Mouse (Mus musculus) telencephalon, adult 2 months (tissue): ENCODE data around the gene H2afj.

Experiments
- DNase-seq: peaks from one replicate; pipeline ENCODE4 v3.0.0-alpha.2; 2011; ENCODE audit warnings: low read depth, low spot score

H2afj gene

GRCm38 (mm10) chr6:136847267-136847666, 39.2 kb downstream of the H2afj start:
- no peak for DNase-seq

- no peak for DNase-seq
These were observed 39.7 kb downstream of the H2afj start for GRCm38 (mm10) chr6:136847790-136848189.

- no peak for DNase-seq
These were observed 40.4 kb downstream of the H2afj start for GRCm38 (mm10) chr6:136848399-136848798.

- no peak for DNase-seq
These were observed 40.9 kb downstream of the H2afj start for GRCm38 (mm10) chr6:136848971-136849370.

- no peak for DNase-seq
These were observed 42.2 kb downstream of the H2afj start for GRCm38 (mm10) chr6:136850267-136850666.

GRCm38 (mm10) chr6:136852348-136852747, 44.3 kb downstream of the H2afj start:
- no peak for DNase-seq

- DNase-seq: no peak
These were observed 44.7 kb downstream of the H2afj start for GRCm38 (mm10) chr6:136852762-136853161.

- no peak for DNase-seq
These were observed 46.3 kb downstream of the H2afj start for GRCm38 (mm10) chr6:136854361-136854781.

GRCm38 (mm10) chr6:136855183-136855582, 47.1 kb downstream of the H2afj start:
- no peak for DNase-seq

GRCm38 (mm10) chr6:136856071-136856636, 48.1 kb downstream of the H2afj start:
- no peak for DNase-seq

GRCm38 (mm10) chr6:136857186-136857872, 49.3 kb downstream of the H2afj start, which contains the start of gene Art4:
Art4 (minus strand) TSS chr6:136857733.
- no peak for DNase-seq

- no peak for DNase-seq
These were observed 49.8 kb downstream of the H2afj start for GRCm38 (mm10) chr6:136857873-136858260.

GRCm38 (mm10) chr6:136858420-136858819, 50.4 kb downstream of the H2afj start:
- no peak for DNase-seq
